Mouse (Mus musculus) embryonic facial prominence, embryonic 14.5 days (tissue): ENCODE results near the gene Zmiz1. TPM values are rescaled to one million over a fixed set of nuclear protein-coding genes. Genes with fewer than 3 reads are reported as not detected.

Source experiments
- ATAC-seq: fragments of 200-750 bp; cut with Nextera tagmentation; 2 replicates; pipeline ENCODE4 v1.8.0; 2017; ENCODE audit warnings: low read depth, moderate number of reproducible peaks, moderate TSS enrichment
- DNase-seq: peaks from one replicate; pipeline ENCODE4 v3.0.0-alpha.2; 2015; ENCODE audit warnings: low spot score
- H3K27ac ChIP-seq: fragments of 300-500 bp; sonication (generic); replicated peaks from 2 replicates; pipeline ENCODE4 v1.5.1; 2014; ENCODE audit warnings: low read depth, mild to moderate bottlenecking, low read length, moderate library complexity
- H3K27me3 ChIP-seq: fragments of 300-500 bp; sonication (generic); replicated peaks from 2 replicates; pipeline ENCODE4 v1.6.1; 2014; ENCODE audit warnings: low read length; ENCODE audit not compliant: control insufficient read depth, insufficient read depth
- H3K36me3 ChIP-seq: fragments of 300-500 bp; sonication (generic); 2 replicates; pipeline ENCODE4 v1.6.1; 2014; ENCODE audit warnings: low read length, mixed read lengths; ENCODE audit not compliant: control insufficient read depth, insufficient read depth
- H3K4me1 ChIP-seq: fragments of 300-500 bp; sonication (generic); 2 replicates; pipeline ENCODE4 v1.6.1; 2014; ENCODE audit warnings: antibody characterized with exemption, low read length; ENCODE audit not compliant: control insufficient read depth, insufficient read depth
- H3K4me2 ChIP-seq: fragments of 300-500 bp; sonication (generic); 2 replicates; pipeline ENCODE4 v1.6.1; 2014; ENCODE audit warnings: low read depth, mild to moderate bottlenecking, low read length, moderate library complexity, mixed read lengths
- H3K4me3 ChIP-seq: fragments of 300-500 bp; sonication (generic); 2 replicates; pipeline ENCODE4 v1.5.1; 2014; ENCODE audit warnings: low read depth, mild to moderate bottlenecking, low read length
- H3K9ac ChIP-seq: fragments of 300-500 bp; sonication (generic); 2 replicates; pipeline ENCODE4 v1.6.1; 2014; ENCODE audit warnings: low read depth, mild to moderate bottlenecking, low read length, moderate library complexity, mixed read lengths
- H3K9me3 ChIP-seq: fragments of 300-500 bp; sonication (generic); 2 replicates; pipeline ENCODE4 v1.6.1; 2016; ENCODE audit warnings: low read length; ENCODE audit not compliant: control insufficient read depth
- WGBS: fragments of 180-500 bp; shearing (Covaris S2); extraction: QIAGEN DNeasy Blood & Tissue Kit; methylation state at CpG from one replicate; pipeline ENCODE4 v1.1.7; 2014; 5-methylcytosine and 5-hydroxymethylcytosine counted together
- polyA plus RNA-seq: library from polyadenylated mRNA; unstranded; fragments of >200 nt; fragmentation: Nextera tagmentation; extraction: Ambion mirVana; gene quantifications from 2 replicates; pipeline ENCODE4 v1.2.1, GENCODE M21; 2014

Gene Zmiz1
- polyA plus RNA-seq, 1 experiment from 2014 or later, result 31.3 TPM

- Histone ChIP-seq H3K9ac (no peak overlapping the region), H3K4me1 (no peaks in the 10 kb centered on the region), H3K4me2 (no peak overlapping the region), H3K4me3 (no peak overlapping the region), H3K27ac (no peak overlapping the region), H3K36me3 (peaks cover 98% of the 10 kb centered on the region), H3K27me3 (no peaks in the 10 kb centered on the region), H3K9me3 (no peaks in the 10 kb centered on the region)
- DNase-seq (no peak), ATAC-seq (no peak)
- WGBS, result 75% methylated on average over 17 of the region's 17 CpGs
Observed at GRCm38 (mm10) chr14:25661185-25661920, 202.4 kb downstream of the Zmiz1 start.

DNA sequence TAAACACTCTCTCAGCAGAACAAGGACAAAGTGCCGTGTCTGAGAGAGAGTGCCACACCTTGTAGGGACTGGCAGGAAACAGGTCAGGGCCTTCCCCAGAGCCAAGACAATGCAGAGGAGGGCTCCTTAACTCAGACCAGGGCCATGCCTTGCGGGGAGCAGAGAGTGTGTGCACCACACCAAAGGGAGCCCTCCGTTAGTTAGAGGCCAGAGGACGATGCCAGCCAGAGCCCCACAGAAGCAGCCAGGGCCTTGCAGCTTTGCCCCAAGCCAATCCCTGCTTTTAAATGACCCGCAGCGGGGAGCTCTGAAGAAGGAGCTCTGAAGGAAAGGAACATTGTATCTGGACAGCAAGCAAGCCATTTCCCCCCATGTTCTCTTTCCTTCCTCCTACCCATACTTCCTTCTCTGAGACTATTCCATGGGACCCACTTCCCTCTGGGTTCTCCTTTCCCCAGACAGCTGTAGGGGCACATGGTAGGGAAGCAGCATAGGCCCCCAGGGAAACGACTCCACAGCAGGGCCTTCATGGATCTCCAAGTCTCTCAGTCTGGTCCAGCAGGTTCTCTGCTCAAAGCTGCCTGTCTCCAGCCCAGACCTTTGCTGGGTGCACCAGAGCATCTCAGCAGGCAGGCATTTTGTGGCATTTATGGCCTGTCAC, 204.8 kb downstream of the Zmiz1 start:
- ATAC-seq (no peak), DNase-seq (no peak)
- H3K4me2 ChIP-seq, result no peak overlapping the region
- H3K27me3 ChIP-seq, result no peaks in the 10 kb centered on the region
- 78% methylated on average over 7 of the region's 7 CpGs for WGBS
- no peaks in the 10 kb centered on the region for H3K4me1 ChIP-seq
- H3K9me3 ChIP-seq, result no peaks in the 10 kb centered on the region
- no peak overlapping the region for H3K27ac ChIP-seq
- H3K36me3 ChIP-seq, result peaks cover 80% of the 10 kb centered on the region
- H3K4me3 ChIP-seq, result no peak overlapping the region
- H3K9ac ChIP-seq, result no peak overlapping the region

GRCm38 (mm10) chr14:25664310-25664695, 205.3 kb downstream of the Zmiz1 start:
- 84% methylated on average over 7 of the region's 7 CpGs for WGBS
- no peak for DNase-seq
- no peak overlapping the region for H3K9ac ChIP-seq
- peaks cover 78% of the 10 kb centered on the region for H3K36me3 ChIP-seq
- ATAC-seq, result no peak
- no peaks in the 10 kb centered on the region for H3K4me1 ChIP-seq
- no peaks in the 10 kb centered on the region for H3K9me3 ChIP-seq
- no peak overlapping the region for H3K4me2 ChIP-seq
- no peak overlapping the region for H3K4me3 ChIP-seq
- H3K27ac ChIP-seq, result no peak overlapping the region
- H3K27me3 ChIP-seq, result no peaks in the 10 kb centered on the region

DNA sequence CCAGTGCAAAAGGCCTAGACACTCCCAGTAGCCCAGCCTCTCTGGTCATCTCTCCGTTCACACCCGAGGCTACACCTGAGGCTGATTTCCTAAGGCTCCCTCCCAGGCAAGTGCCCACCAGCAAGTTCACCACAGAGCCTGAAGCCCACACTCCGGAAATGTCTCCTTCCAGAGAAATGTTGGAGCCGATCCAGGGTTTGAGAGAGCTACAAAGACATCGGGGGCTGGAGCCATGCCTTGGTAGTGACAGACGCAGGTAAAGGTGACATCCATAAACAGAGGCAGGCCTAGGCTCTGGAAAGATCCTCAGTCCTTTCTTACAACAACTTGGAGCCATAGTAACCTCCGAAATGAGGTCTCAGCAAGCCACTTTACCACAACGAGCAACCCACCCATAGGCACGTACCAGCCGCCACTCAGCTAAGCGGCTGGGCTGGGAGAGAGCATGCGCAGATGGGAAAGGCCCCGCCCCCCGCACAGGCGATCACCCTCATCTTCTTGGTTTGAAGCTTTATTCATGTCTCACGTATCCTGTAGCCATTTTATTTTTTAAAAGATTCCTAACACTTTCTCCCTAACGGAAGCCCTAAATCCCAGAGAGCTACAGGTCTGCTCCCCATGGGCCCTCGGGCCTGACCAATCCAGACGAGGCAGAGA, 206.5 kb downstream of the Zmiz1 start:
- H3K9ac ChIP-seq, result no peak overlapping the region
- no peak overlapping the region for H3K4me3 ChIP-seq
- no peaks in the 10 kb centered on the region for H3K9me3 ChIP-seq
- no peak for DNase-seq
- H3K27me3 ChIP-seq, result no peaks in the 10 kb centered on the region
- no peak for ATAC-seq
- no peak overlapping the region for H3K27ac ChIP-seq
- no peaks in the 10 kb centered on the region for H3K4me1 ChIP-seq
- WGBS, result 74% methylated on average over 19 of the region's 19 CpGs
- H3K4me2 ChIP-seq, result no peak overlapping the region
- H3K36me3 ChIP-seq, result peaks cover 68% of the 10 kb centered on the region

DNA sequence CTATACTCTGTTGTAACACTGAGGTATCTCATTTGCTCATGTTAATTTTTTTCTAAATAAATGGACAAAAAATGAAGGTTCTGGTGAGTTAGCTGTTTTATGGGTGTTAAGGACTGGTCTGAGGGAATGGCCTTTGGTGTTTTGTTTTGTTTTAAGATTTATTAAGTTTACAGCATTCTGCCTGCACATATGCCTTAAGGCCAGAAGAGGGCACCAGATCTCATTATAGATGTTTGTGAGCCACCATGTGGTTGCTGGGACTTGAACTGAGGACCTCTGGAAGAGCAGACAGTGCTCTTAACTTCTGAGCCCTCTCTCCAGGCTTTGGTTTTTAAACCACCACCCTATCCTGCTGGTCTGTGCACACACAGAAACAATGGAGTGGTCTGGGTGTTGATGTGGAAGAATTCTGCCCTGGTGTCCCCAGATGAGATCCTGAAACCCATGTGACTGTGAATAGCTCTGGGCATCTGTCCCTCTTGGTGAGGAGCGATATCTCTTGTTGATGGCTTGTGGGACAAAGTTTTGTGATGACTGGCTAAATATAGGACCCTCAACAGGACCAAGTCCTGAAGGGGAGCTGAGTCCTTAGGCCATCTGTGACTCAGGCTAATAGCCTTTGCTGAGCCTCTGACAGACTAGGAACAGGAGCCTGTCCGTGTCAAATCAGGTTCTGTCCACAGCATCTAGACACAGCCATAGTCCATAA, 207.8 kb downstream of the Zmiz1 start:
- no peaks in the 10 kb centered on the region for H3K9me3 ChIP-seq
- ATAC-seq (no peak), DNase-seq (no peak)
- WGBS, result 100% methylated on average over 2 of the region's 2 CpGs
- peaks cover 54% of the 10 kb centered on the region for H3K36me3 ChIP-seq
- no peak overlapping the region for H3K4me2 ChIP-seq
- H3K27ac ChIP-seq, result no peak overlapping the region
- H3K4me3 ChIP-seq, result no peak overlapping the region
- H3K27me3 ChIP-seq, result no peaks in the 10 kb centered on the region
- no peak overlapping the region for H3K9ac ChIP-seq
- H3K4me1 ChIP-seq, result no peaks in the 10 kb centered on the region

- ATAC-seq (no peak), DNase-seq (no peak)
- H3K9me3 ChIP-seq, result no peaks in the 10 kb centered on the region
- no peak overlapping the region for H3K27ac ChIP-seq
- no peak overlapping the region for H3K9ac ChIP-seq
- no peaks in the 10 kb centered on the region for H3K4me1 ChIP-seq
- peaks cover 46% of the 10 kb centered on the region for H3K36me3 ChIP-seq
- H3K4me3 ChIP-seq, result no peak overlapping the region
- H3K27me3 ChIP-seq, result no peaks in the 10 kb centered on the region
- 77% methylated on average over 3 of the region's 3 CpGs for WGBS
- H3K4me2 ChIP-seq, result no peak overlapping the region
Observed at GRCm38 (mm10) chr14:25667587-25667986, 208.6 kb downstream of the Zmiz1 start.

DNA sequence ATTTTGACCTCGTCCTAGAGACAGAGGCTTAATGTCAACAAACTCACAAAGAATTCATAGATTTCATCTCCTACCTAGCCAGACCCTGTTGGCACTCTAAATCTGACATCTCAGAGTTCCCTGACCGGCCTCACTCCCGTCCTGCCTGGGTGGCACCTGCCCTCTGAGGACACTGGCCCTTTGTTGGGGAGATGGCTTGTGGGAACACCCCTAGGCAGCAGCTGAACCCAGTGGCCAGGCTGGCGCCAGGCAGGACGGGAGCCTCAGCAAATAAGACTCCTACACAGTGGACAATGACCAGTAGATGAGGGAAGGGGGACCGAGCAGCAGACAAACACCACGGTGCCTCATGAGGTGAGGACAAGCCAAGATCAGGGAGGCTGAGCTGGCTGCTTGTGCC, 220.6 kb downstream of the Zmiz1 start:
- Histone ChIP-seq H3K27ac (no peak overlapping the region), H3K4me2 (no peak overlapping the region), H3K27me3 (no peaks in the 10 kb centered on the region), H3K4me3 (no peak overlapping the region), H3K9ac (no peak overlapping the region), H3K36me3 (no peaks in the 10 kb centered on the region), H3K4me1 (no peaks in the 10 kb centered on the region), H3K9me3 (no peaks in the 10 kb centered on the region)
- WGBS, result 40% methylated on average over 7 of the region's 7 CpGs
- ATAC-seq (no peak), DNase-seq (no peak)

GRCm38 (mm10) chr14:25682020-25682419, 223.0 kb downstream of the Zmiz1 start:
- 78% methylated on average over 6 of the region's 6 CpGs for WGBS
- no peaks in the 10 kb centered on the region for H3K36me3 ChIP-seq
- no peaks in the 10 kb centered on the region for H3K27me3 ChIP-seq
- no peak overlapping the region for H3K4me3 ChIP-seq
- H3K27ac ChIP-seq, result no peak overlapping the region
- no peaks in the 10 kb centered on the region for H3K4me1 ChIP-seq
- H3K4me2 ChIP-seq, result no peak overlapping the region
- ATAC-seq (no peak), DNase-seq (no peak)
- no peak overlapping the region for H3K9ac ChIP-seq
- no peaks in the 10 kb centered on the region for H3K9me3 ChIP-seq
